Mouse (Mus musculus) heart, embryonic 13.5 days (tissue): ENCODE data around the gene Rpgrip1l. TPM values are rescaled to one million over a fixed set of nuclear protein-coding genes. Genes with fewer than 3 reads are reported as not detected.
A peak's percentile ranks its signal among the peaks of the same experiment; 100 is the strongest.

Experiments
- ATAC-seq: fragments of 200-750 bp; cut with Nextera tagmentation; 2 replicates; pipeline ENCODE4 v1.8.0; 2017; ENCODE audit warnings: moderate TSS enrichment; ENCODE audit not compliant: insufficient number of reproducible peaks, low FRiP score, low TSS enrichment; ENCODE audit errors: extremely low read depth
- H3K27ac ChIP-seq: fragments of 300-500 bp; sonication (generic); replicated peaks from 2 replicates; pipeline ENCODE4 v1.5.1; 2015; ENCODE audit warnings: moderate library complexity, mild to moderate bottlenecking, inconsistent platforms
- H3K27me3 ChIP-seq: fragments of 300-500 bp; sonication (generic); replicated peaks from 2 replicates; pipeline ENCODE4 v1.6.1; 2015; ENCODE audit warnings: mild to moderate bottlenecking, inconsistent platforms
- H3K36me3 ChIP-seq: fragments of 300-500 bp; sonication (generic); 2 replicates; pipeline ENCODE4 v1.6.1; 2015; ENCODE audit warnings: mild to moderate bottlenecking, inconsistent platforms
- H3K4me1 ChIP-seq: fragments of 300-500 bp; sonication (generic); 2 replicates; pipeline ENCODE4 v1.6.1; 2015; ENCODE audit warnings: inconsistent platforms
- H3K4me2 ChIP-seq: fragments of 300-500 bp; sonication (generic); 2 replicates; pipeline ENCODE4 v1.6.1; 2015; ENCODE audit warnings: inconsistent platforms, mild to moderate bottlenecking, moderate library complexity
- H3K4me3 ChIP-seq: fragments of 300-500 bp; sonication (generic); 2 replicates; pipeline ENCODE4 v1.5.1; 2015; ENCODE audit warnings: moderate library complexity, mild to moderate bottlenecking, inconsistent platforms
- H3K9ac ChIP-seq: fragments of 300-500 bp; sonication (generic); 2 replicates; pipeline ENCODE4 v1.6.1; 2015; ENCODE audit warnings: inconsistent platforms, mild to moderate bottlenecking, moderate library complexity
- H3K9me3 ChIP-seq: fragments of 300-500 bp; sonication (generic); 2 replicates; pipeline ENCODE4 v1.6.1; 2016; ENCODE audit warnings: inconsistent platforms
- WGBS: fragments of 180-500 bp; shearing (Covaris S2); methylation state at CpG from one replicate; pipeline ENCODE4 v1.1.7; 2015; ENCODE audit warnings: mixed read lengths; 5-methylcytosine and 5-hydroxymethylcytosine counted together
- polyA plus RNA-seq: library from polyadenylated mRNA; unstranded; fragments of >200 nt; fragmentation: Nextera tagmentation; extraction: Ambion mirVana; gene quantifications from 2 replicates; pipeline ENCODE4 v1.2.1, GENCODE M21; 2015

The Rpgrip1l gene
- 6.2 and 6.9 TPM in 2 replicates for polyA plus RNA-seq

GRCm38 (mm10) chr8:91312835-91313832 lies at the start of gene Rpgrip1l, which contains the start of gene Fto:
TSS of gene Rpgrip1l (minus strand) at chr8:91313262.
TSS of gene Fto (plus strand) at chr8:91313525.
- Histone ChIP-seq H3K9ac (peak within 1 kb of the TSS; percentile 93), H3K27ac (peak within 1 kb of the TSS; percentile 73), H3K27me3 (no peaks in the 10 kb centered on the region), H3K4me1 (peaks cover 23% of the 10 kb centered on the region), H3K4me2 (peak within 1 kb of the TSS; percentile 78), H3K36me3 (peaks cover 11% of the 10 kb centered on the region), H3K4me3 (peak within 1 kb of the TSS; percentile 83), H3K9me3 (no peaks in the 10 kb centered on the region)
- ATAC-seq = peak; percentile 96
- under 1% methylated on average over 59 of the region's 59 CpGs for WGBS

GRCm38 (mm10) chr8:91360644-91361357 lies 47.7 kb upstream of the Rpgrip1l start:
- H3K9me3 ChIP-seq = no peaks in the 10 kb centered on the region
- WGBS = 82% methylated on average over 10 of the region's 10 CpGs
- peaks cover 62% of the 10 kb centered on the region for H3K4me1 ChIP-seq
- H3K27me3 ChIP-seq = no peaks in the 10 kb centered on the region
- H3K27ac ChIP-seq = no peak overlapping the region; the same call in 1 of the 2 replicates
- no peak overlapping the region for H3K4me3 ChIP-seq
- H3K4me2 ChIP-seq = no peak overlapping the region
- no peak for ATAC-seq
- no peaks in the 10 kb centered on the region for H3K36me3 ChIP-seq
- H3K9ac ChIP-seq = no peak overlapping the region

GRCm38 (mm10) chr8:91359511-91359910 lies 46.4 kb upstream of the Rpgrip1l start:
- no peak overlapping the region for H3K4me3 ChIP-seq
- H3K27me3 ChIP-seq = no peaks in the 10 kb centered on the region
- no peak overlapping the region for H3K9ac ChIP-seq
- no peak overlapping the region for H3K27ac ChIP-seq
- ATAC-seq = no peak
- no peaks in the 10 kb centered on the region for H3K9me3 ChIP-seq
- WGBS = 84% methylated on average over 9 of the region's 9 CpGs
- no peaks in the 10 kb centered on the region for H3K36me3 ChIP-seq
- no peak overlapping the region for H3K4me2 ChIP-seq
- peaks cover 57% of the 10 kb centered on the region for H3K4me1 ChIP-seq

- no peaks in the 10 kb centered on the region for H3K36me3 ChIP-seq
- H3K4me3 ChIP-seq = no peak overlapping the region
- H3K4me2 ChIP-seq = no peak overlapping the region
- no peaks in the 10 kb centered on the region for H3K9me3 ChIP-seq
- H3K27me3 ChIP-seq = no peaks in the 10 kb centered on the region
- ATAC-seq = no peak
- H3K4me1 ChIP-seq = peaks cover 49% of the 10 kb centered on the region
- no peak overlapping the region for H3K27ac ChIP-seq
- H3K9ac ChIP-seq = no peak overlapping the region
- WGBS = 77% methylated on average over 5 of the region's 5 CpGs
Measured at GRCm38 (mm10) chr8:91358016-91358415, 45.0 kb upstream of the Rpgrip1l start.

- H3K4me2 ChIP-seq = no peak overlapping the region
- no peaks in the 10 kb centered on the region for H3K9me3 ChIP-seq
- no peaks in the 10 kb centered on the region for H3K36me3 ChIP-seq
- no peak overlapping the region for H3K27ac ChIP-seq
- peaks cover 47% of the 10 kb centered on the region for H3K4me1 ChIP-seq
- no peak for ATAC-seq
- H3K9ac ChIP-seq = no peak overlapping the region
- WGBS = 84% methylated on average over 4 of the region's 4 CpGs
- H3K27me3 ChIP-seq = no peaks in the 10 kb centered on the region
- H3K4me3 ChIP-seq = no peak overlapping the region
Measured at GRCm38 (mm10) chr8:91357493-91358014, 44.5 kb upstream of the Rpgrip1l start.

GRCm38 (mm10) chr8:91355956-91356699 lies 43.1 kb upstream of the Rpgrip1l start:
- Histone ChIP-seq H3K9me3 (no peaks in the 10 kb centered on the region), H3K36me3 (no peaks in the 10 kb centered on the region), H3K4me3 (no peak overlapping the region), H3K9ac (no peak overlapping the region), H3K27ac (no peak overlapping the region), H3K27me3 (no peaks in the 10 kb centered on the region), H3K4me2 (no peak overlapping the region), H3K4me1 (peaks cover 41% of the 10 kb centered on the region)
- ATAC-seq = no peak
- 88% methylated on average over 11 of the region's 11 CpGs for WGBS

GRCm38 (mm10) chr8:91355301-91355905 lies 42.3 kb upstream of the Rpgrip1l start:
- Histone ChIP-seq H3K4me3 (no peak overlapping the region), H3K36me3 (no peaks in the 10 kb centered on the region), H3K9me3 (no peaks in the 10 kb centered on the region), H3K27ac (no peak overlapping the region), H3K4me1 (peaks cover 43% of the 10 kb centered on the region), H3K4me2 (no peak overlapping the region), H3K9ac (no peak overlapping the region), H3K27me3 (no peaks in the 10 kb centered on the region)
- 61% methylated on average over 10 of the region's 10 CpGs for WGBS
- ATAC-seq = no peak

GRCm38 (mm10) chr8:91353907-91354306 lies 40.8 kb upstream of the Rpgrip1l start:
- ATAC-seq = no peak
- H3K27ac ChIP-seq = no peak overlapping the region
- H3K9me3 ChIP-seq = no peaks in the 10 kb centered on the region
- H3K4me2 ChIP-seq = no peak overlapping the region
- WGBS = 76% methylated on average over 4 of the region's 4 CpGs
- no peak overlapping the region for H3K4me3 ChIP-seq
- H3K27me3 ChIP-seq = no peaks in the 10 kb centered on the region
- no peak overlapping the region for H3K9ac ChIP-seq
- H3K4me1 ChIP-seq = peaks cover 42% of the 10 kb centered on the region
- H3K36me3 ChIP-seq = peaks cover 5% of the 10 kb centered on the region; the same call in 1 of the 2 replicates

GRCm38 (mm10) chr8:91353062-91353461 lies 40.0 kb upstream of the Rpgrip1l start:
- no peaks in the 10 kb centered on the region for H3K9me3 ChIP-seq
- H3K4me3 ChIP-seq = no peak overlapping the region
- no peaks in the 10 kb centered on the region for H3K27me3 ChIP-seq
- WGBS = 63% methylated on average over 5 of the region's 5 CpGs
- H3K9ac ChIP-seq = no peak overlapping the region
- no peak overlapping the region for H3K4me2 ChIP-seq
- no peak for ATAC-seq
- H3K4me1 ChIP-seq = peaks cover 46% of the 10 kb centered on the region
- H3K27ac ChIP-seq = no peak overlapping the region
- peaks cover 5% of the 10 kb centered on the region; the same call in 1 of the 2 replicates for H3K36me3 ChIP-seq

GRCm38 (mm10) chr8:91352598-91352997 lies 39.5 kb upstream of the Rpgrip1l start:
- WGBS = 73% methylated on average over 3 of the region's 3 CpGs
- no peaks in the 10 kb centered on the region for H3K27me3 ChIP-seq
- peaks cover 46% of the 10 kb centered on the region for H3K4me1 ChIP-seq
- H3K4me3 ChIP-seq = no peak overlapping the region
- H3K9me3 ChIP-seq = no peaks in the 10 kb centered on the region
- H3K9ac ChIP-seq = no peak overlapping the region
- no peak overlapping the region for H3K4me2 ChIP-seq
- ATAC-seq = no peak
- H3K36me3 ChIP-seq = peaks cover 5% of the 10 kb centered on the region; the same call in 1 of the 2 replicates
- H3K27ac ChIP-seq = no peak overlapping the region
